Mouse (Mus musculus) heart, postnatal 0 days (tissue): ENCODE data around the gene Mad2l1bp.

ENCODE experiments used
- CTCF ChIP-seq: IDR thresholded peaks from 2 replicates; pipeline ENCODE4 v1.5.1; 2016; ENCODE audit warnings: antibody characterized with exemption, control low read depth, low read depth
- EP300 ChIP-seq: IDR thresholded peaks from 2 replicates; pipeline ENCODE4 v1.6.1; 2016; ENCODE audit warnings: antibody characterized with exemption, low read depth

- TF ChIP-seq CTCF = no peak
- TF ChIP-seq EP300 = no peak
Observed at GRCm38 (mm10) chr17:46160686-46161085, 7.3 kb upstream of the Mad2l1bp start, which contains the start of gene Gtpbp2.
